Mouse (Mus musculus): ENCODE measurements around the gene Rpl21.

Gene Rpl21

DNA sequence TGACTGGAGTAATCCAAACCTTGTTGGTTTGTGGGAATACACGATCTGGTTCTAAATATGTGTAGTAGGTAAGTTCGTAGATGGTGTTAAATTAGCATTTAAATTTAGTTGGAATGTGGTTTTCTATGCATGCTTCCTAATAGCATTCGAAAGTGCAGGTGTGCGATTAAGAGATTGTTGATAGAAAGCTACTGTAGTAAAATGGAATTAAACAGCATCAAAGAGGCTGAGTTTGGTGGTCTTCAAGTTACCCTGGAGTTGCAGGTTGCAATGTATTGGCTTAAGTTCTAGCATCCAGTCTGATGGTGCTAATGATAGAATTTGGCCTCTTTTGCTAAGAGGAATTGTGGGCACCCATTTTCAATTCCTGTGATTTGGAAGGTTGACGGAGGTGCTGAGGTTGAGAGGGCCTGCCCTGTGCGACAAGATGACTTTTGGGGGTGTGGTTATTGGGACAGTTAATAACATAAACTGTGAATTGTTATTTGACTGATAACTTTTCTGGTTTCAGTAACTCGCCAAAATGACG lies 1.0 kb downstream of the Rpl21 start:
- DNase-seq (ENCODE audit: low spot score in 2 of 2) = no peak

GRCm38 (mm10) chr5:146834959-146835358 lies 2.3 kb downstream of the Rpl21 start:
- no peak for DNase-seq (ENCODE audit: low spot score in 2 of 2)

GRCm38 (mm10) chr5:146837967-146838720 lies 5.5 kb downstream of the Rpl21 start:
- no peak for DNase-seq (ENCODE audit: low spot score in 2 of 2)

DNA sequence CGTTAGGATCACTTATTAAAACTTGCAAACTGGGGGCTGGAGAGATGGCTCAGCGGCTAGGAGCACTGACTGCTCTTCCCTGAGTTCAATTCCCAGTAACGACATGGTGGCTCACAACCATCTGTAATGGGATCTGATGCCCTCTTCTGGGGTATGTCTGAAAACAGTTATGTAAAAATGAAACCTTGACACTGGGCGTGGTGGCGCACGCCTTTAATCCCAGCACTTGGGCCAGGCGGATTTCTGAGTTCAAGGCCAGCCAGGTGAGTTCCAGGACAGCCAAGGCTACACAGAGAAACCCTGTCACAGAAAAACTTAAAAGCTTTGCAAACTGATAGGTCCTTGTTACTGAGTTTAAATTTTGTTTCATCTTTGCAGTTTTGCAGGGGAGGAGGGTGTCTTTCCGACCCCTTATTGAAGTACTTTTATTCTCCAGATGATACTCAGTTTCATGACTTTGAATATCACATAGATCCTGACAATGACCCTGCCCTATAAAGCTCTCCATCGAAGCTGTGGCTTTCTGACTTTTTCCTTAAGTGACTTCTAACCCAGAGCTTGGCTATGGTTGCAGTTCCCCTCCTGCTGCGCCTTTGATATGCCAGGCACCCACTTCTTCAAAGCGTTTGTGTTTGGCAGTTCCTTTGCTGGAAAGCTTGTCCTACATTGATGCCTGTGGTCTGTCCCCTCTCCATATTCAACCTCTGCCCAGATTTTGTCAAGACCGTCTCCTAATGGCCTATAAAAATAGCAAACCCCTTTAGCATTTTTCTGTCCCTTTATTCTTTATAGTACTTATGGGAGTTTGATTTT lies 6.4 kb downstream of the Rpl21 start:
- no peak for DNase-seq (ENCODE audit: low spot score in 2 of 2)

DNA sequence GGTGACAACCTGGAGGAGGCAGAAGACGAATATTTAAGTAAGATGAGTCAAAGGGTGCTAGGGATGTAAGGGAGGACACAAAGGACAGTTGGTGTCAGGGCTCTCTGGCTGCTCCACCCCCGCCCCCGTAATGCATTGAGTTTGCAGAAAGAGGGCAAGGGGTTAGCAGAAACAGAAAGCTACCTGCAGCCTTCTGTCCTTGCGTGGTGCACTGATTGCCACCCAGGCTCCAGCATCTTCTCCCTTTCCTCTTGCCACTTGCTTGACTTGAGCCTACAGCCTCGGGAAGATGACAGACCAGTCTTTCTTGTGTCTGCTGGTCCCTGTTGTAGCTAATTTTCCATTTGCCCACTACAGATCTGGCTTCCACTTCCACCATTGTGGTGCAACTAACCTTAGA lies 7.1 kb downstream of the Rpl21 start:
- DNase-seq (ENCODE audit: low spot score in 2 of 2) = no peak

GRCm38 (mm10) chr5:146840422-146840821 lies 7.7 kb downstream of the Rpl21 start:
- no peak for DNase-seq (ENCODE audit: low spot score in 2 of 2)

DNA sequence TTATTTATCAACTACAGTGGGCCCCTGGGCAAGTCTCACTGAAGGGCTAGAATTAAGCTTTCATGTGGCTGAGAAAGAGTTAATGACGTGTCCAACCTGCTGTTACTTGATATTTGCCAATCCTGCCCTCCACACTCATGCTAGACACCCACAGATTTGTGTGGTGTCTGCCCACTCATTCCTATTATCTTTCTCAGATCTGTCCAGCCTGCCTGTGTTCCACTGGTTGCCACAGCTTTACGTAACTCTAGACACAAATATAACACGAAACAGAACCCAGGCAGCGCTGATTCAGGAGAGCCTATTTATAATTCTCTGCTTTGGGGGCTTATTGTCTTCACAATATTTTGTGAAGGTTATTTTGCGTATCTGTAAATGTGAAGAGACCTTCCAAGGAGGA lies 8.6 kb downstream of the Rpl21 start:
- no peak for DNase-seq (ENCODE audit: low spot score in 2 of 2)

- DNase-seq (ENCODE audit: low spot score in 2 of 2) = no peak
Measured at GRCm38 (mm10) chr5:146841996-146842395, 9.3 kb downstream of the Rpl21 start.

DNA sequence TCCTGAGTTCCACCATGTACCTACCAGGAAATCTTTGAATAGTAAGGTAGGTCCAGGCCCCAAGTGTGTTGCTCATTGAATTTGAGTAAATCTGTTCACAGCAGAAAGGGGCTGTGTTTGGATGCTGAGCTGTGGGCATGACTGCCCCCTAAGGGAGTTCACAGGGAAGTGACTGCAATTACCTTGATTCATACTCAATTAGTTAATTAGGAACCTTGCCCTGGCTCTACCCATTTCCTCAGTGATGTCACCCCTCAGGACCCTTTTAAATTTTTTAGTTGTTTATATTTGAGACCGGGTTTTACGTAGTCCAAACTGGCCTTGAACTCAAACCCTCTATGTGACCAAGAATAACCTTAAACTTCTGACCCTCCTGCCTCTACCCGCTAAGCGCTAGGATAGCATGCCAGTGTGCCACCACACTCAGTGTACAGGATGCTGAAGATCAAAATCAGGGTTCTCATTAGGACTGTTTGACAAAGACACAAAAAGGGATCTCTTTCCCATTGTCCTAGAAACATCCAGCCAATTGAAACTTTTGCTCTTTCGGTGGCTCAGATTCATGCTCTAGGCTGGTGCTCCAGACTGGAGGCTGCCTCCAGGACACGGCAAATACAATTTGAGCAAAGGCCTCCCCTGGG lies 11.7 kb downstream of the Rpl21 start:
- DNase-seq (ENCODE audit: low spot score in 2 of 2) = no peak

DNA sequence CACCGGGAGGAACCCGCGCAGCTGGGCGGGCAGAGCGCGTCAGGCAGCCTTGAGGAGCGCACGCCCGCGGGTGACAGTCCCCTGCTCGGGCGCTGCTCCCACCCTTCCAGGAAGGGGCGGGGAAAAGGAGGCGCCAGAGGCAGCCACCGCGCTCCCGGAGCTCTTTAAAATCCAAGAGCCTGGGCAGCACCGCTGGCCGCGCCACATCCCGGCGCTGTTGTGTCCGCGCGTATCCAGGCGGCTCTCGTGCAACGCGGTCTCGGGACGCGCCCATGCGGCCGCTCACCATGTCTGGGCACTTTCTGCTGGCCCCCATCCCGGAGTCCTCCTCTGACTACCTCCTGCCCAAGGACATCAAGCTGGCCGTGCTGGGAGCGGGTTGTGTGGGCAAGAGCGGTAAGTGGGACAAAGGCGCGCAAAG lies 12.3 kb downstream of the Rpl21 start, which contains the start of gene Rasl11a:
Rasl11a (plus strand) TSS at position 127 of the 421 bp plus-strand sequence.
- no peak for DNase-seq (ENCODE audit: low spot score in 2 of 2)

- DNase-seq (ENCODE audit: low spot score in 2 of 2) = no peak
Measured at GRCm38 (mm10) chr5:146846489-146846888, 13.8 kb downstream of the Rpl21 start.

DNA sequence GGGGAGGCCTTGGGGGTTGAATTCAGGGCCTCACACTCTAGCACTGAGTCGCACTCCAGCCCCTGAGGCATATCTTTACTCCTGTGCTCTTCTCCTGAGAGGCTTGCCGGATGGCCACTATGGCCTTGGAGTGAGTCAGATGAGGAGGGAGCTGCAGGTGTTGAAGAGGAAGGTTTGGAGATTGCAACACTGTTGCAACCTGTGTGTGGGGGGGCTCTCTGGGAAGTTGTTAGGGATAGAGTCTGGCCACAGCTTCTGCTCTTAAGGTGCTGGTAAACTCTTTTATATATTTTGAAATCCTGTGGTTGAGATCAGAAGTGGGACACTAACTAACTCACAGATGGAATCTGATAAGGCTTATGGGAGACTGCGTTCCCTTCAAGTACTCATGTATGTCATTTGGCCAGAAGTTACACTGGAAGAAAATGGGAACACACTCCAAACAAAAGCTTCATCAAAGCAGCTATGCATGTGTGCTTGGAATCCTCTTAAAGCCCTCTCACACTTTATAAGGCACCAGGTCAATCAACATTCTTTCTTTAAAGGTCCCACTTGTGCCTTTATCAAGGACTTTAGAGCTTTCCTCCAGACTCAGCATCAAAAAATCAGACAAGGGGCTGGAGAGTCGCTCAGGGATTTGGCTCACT lies 16.4 kb downstream of the Rpl21 start:
- DNase-seq (ENCODE audit: low spot score in 2 of 2) = no peak

GRCm38 (mm10) chr5:146856106-146856505 lies 23.4 kb downstream of the Rpl21 start:
- DNase-seq (ENCODE audit: low spot score in 2 of 2) = no peak

- no peak for DNase-seq (ENCODE audit: low spot score in 2 of 2)
Measured at GRCm38 (mm10) chr5:146857620-146858019, 24.9 kb downstream of the Rpl21 start.

GRCm38 (mm10) chr5:146858772-146859171 lies 26.1 kb downstream of the Rpl21 start:
- no peak for DNase-seq (ENCODE audit: low spot score in 2 of 2)

GRCm38 (mm10) chr5:146859246-146859645 lies 26.6 kb downstream of the Rpl21 start:
- no peak for DNase-seq (ENCODE audit: low spot score in 2 of 2)

GRCm38 (mm10) chr5:146860222-146860998 lies 27.7 kb downstream of the Rpl21 start:
- DNase-seq (ENCODE audit: low spot score in 2 of 2) = no peak

- DNase-seq (ENCODE audit: low spot score in 2 of 2) = no peak
Measured at GRCm38 (mm10) chr5:146861588-146861987, 28.9 kb downstream of the Rpl21 start.

DNA sequence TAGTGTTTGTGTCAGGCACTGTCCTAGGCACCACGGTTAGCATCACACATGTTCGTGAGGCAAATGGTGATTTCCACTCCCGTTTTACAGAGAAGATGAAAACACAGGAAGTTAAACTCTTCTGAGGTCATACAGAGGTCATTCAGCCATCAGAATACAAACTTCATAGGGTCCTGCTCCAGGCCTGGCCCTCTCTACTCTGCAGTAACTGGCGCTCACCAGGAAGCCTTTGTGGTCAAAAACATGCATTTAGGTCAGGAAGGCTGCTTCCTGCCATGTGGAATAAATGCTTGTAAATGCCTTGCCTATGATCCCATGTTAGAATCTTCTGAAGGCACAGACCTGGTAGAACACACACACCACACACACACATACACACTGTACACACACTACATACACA lies 32.8 kb downstream of the Rpl21 start:
- no peak for DNase-seq (ENCODE audit: low spot score in 2 of 2)

- no peak for DNase-seq (ENCODE audit: low spot score in 2 of 2)
Measured at GRCm38 (mm10) chr5:146866277-146866676, 33.6 kb downstream of the Rpl21 start.
